Mouse (Mus musculus) right cerebral cortex, adult 2 months (tissue): Measurements from ENCODE around the gene Mettl27.
"Not testable (repeated sequence)": the region's sequence is repeated elsewhere in the genome, so short reads cannot be mapped to it uniquely, and the experiment has no call there.

Experiments used
- DNase-seq, 2 experiments: peaks; one replicate each; pipeline ENCODE4 v3.0.0; 2021 to 2022; ENCODE audit warnings: low spot score in 2 of 2

Gene Mettl27

DNA sequence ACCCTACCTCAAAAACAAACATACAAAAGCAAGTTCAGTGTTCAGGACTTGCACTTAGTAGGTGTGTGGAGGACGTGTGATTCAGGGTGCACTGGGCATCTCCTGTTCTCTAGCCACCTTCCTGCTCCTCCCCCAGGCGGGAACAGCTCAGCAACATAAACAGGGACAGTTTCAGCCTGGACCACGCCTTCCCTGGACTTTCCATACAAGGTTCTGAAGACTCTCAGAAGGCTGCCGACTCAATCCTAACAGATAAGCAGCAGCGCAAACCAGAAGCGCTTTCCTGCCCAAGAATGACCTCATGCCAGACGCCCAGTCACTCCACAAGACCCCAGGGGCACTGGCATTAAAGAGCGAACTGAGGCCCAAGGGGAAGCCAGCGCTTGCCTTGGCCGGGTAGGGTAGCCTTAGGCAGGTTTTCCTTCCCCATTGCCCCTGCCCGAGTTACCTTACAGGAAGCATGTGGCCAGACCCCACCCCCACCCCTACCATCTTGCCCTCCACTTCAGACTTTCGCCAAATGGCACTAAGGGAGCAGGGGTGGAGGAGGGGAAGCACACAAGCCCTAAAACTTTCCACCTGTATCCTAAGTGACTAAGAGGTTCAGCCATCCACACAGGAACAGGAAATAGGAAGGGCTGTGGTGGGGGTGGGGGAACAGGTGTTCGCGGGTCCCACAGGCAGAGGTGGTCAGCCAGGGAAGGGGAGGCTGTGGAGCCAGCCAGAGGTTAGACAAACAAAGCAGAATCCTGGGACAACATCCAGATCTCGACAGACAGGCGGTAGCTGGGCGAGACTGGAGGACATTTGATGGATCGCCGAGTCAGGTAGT lies 19.1 kb downstream of the Mettl27 start:
- no peak for DNase-seq

DNA sequence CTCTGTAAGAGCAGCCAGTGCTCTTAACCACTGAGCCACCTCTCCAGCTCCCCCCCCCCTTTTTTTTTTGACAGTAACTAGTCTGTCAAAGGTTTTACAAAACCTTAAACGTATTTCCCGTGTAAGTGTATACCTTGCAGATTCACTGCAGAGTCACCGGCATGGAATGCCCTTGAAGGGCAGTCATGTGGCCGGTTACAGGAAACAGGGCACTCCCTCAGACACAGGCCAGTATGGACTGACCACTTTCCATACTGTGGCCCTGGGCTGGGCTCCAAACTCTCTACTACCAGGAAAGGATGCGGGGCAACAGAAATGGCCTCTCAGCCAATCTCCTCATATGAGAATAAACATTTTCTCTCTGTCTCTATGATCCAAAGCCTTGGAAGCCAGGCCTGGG lies 23.3 kb downstream of the Mettl27 start:
- DNase-seq: no peak

- peak; percentile 13 to 30 for DNase-seq
Measured at GRCm38 (mm10) chr5:134959114-134959513, 26.9 kb downstream of the Mettl27 start.

DNA sequence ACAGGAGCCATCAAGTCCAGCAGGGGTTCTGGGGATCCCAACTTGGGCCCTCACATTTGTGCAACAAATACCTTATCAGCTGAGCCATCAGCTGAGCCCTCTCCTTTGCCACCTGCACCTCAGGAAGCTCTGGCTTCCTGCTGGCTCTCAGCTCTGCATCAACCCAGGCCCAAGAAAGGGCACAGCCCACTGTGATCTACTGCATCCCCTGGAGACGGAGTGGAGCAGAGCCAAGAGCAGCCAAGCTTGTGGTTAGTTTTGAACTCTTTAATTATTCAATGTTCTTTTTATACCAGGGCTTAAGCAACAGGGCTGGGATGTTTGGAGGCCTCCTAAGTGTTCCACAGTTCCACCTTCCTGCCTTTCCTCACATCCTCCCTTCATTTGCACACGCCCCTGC lies 28.3 kb downstream of the Mettl27 start:
- DNase-seq: no peak

DNA sequence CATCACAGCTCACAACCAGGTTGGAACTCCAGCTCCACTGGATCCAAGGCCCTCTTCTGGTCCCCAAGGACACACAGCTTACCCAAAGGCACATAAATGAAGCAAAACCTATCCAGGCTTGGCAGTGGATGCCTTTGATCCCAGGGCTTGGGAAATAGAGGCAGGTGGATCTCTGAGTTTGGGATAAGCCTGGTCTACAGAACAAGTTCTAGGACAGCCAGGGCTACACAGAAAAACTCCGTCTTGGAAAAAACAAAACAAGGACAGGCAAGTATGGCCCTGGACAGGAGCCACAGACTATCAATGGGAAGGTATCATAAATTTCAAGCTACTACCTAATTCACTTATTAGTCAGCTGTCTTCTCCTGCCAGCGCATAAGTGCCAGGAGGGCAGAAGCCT lies 29.4 kb downstream of the Mettl27 start:
- DNase-seq: no peak

- no peak for DNase-seq
Measured at GRCm38 (mm10) chr5:134963546-134963945, 31.4 kb downstream of the Mettl27 start.

- not testable (repeated sequence) for DNase-seq
Measured at GRCm38 (mm10) chr5:134964655-134965054, 32.5 kb downstream of the Mettl27 start.

GRCm38 (mm10) chr5:134965473-134965851 lies 33.3 kb downstream of the Mettl27 start:
- DNase-seq: peak; percentile 79

DNA sequence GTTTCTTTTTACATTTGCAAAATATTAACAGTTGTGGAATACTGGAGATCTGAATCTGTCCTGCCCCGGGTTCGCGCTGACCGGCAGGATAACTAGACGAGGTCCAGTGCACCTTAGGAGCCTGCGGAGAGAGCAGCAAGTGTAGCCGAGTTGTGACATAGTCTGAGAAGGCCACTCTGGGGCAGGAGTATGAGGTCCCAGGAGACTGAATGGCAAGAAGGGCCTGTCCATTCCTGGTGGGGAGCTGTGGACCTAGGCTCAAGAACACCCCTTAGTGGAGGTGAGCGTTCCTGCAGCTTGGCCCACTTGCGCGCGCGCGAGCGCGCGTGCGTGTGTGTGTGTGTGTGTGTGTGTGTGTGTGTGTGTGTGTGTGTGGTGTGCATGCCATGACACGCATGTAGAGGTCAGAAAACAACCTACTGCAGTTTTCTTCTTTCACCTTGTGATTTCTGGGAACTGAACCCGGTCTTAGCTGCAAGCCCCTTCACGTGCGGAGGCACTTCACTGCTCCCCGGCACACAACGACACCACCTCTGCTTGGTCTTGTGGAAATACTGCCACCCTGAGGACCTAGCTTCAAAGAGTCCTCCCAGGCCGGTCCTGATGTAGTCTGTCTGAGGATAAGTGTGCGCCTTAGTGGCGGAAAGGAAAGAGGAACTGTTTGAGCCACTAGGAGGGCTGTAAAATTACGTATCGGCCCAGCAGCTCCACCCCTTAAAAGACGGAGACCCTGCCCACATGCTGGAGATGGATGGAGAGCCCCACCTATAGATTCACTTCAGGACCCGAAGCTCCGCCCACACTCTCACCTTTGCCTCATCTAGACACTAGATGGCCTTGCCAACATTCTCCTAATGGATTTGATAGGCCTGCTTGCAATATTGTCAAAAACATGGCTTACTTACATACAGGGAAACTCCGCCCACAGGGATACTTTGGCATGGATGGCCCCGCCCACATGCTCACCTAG lies 34.0 kb downstream of the Mettl27 start:
- DNase-seq: no peak

GRCm38 (mm10) chr5:134967164-134967944 lies 35.2 kb downstream of the Mettl27 start:
- no peak for DNase-seq

- no peak for DNase-seq
Measured at GRCm38 (mm10) chr5:134970671-134971070, 38.5 kb downstream of the Mettl27 start.

DNA sequence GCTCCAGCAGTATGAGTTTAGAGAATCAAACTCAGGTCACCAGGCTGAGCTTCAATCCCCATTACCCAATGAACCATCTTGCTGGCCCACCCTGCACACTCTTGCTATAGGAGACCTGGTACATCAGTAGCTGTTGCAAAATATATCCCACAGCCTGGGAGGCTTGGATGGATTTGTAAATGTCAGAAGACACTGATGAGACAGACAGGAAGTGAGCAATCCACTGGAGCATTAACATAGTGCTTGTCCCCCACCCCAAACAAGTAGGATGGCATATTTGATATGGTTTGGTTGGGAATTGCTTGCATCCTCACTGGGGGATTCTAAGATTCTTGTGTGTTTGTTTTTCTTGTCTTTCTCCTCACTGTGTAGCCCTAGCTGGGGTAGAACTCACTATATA lies 40.9 kb downstream of the Mettl27 start:
- DNase-seq: no peak

GRCm38 (mm10) chr5:134973526-134973925 lies 41.4 kb downstream of the Mettl27 start:
- no peak for DNase-seq

DNA sequence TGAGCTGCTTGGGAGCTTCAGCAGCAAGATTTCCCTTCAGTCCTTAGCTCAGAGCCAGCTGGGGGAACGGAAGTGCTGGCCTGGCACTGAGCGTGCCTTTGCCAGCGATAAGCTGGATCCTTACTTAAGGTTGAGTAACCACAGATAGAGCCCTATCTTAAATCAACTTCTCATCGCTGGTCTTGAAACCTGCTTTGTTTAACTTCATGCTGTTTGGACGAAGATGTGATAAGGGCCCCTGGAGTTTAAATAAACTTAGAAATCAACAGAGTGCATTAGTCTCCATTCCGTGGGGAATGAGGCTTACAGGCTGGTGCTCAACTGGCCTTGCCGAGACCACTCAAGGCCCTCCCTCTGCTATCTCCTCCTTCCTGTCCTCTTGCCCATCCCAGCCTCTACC lies 42.1 kb downstream of the Mettl27 start:
- no peak for DNase-seq

DNA sequence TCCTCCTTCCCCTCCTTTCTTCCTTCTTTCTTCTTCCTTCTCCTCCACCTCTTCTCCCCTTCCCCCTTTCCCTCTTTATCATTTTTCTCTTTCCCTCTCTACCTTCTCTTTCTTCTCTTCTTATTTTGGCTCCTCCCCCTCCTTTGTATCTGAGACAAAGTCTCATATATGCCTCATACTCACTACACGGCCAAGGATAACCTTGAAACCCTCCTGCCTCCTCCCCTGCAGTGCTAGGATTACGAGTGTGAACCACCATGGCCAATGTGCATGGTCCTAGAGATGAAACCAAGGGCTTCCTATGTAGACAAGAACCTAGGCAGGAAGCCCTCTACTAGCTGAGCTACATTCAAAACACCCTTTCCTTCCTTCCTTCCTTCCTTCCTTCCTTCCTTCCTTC lies 42.8 kb downstream of the Mettl27 start:
- DNase-seq: no peak

DNA sequence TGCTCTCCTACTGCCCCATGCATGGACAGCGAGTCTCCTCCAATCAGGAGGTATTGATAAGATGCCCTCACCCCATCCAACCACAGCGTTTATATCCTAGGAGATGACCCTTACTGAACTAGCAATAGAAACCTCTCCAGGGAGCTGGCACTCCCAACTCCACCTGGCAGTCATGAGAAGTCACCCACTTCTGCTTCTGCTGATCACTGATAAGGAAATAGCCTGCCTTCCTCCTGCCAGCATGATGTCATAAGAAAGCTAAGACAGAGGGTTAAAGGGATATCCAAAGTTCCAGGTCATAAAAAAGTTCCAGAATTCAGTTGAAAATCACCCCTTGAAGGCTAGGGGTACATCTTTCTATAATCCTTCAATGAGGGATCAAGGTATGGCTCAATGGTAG lies 44.0 kb downstream of the Mettl27 start:
- no peak for DNase-seq

DNA sequence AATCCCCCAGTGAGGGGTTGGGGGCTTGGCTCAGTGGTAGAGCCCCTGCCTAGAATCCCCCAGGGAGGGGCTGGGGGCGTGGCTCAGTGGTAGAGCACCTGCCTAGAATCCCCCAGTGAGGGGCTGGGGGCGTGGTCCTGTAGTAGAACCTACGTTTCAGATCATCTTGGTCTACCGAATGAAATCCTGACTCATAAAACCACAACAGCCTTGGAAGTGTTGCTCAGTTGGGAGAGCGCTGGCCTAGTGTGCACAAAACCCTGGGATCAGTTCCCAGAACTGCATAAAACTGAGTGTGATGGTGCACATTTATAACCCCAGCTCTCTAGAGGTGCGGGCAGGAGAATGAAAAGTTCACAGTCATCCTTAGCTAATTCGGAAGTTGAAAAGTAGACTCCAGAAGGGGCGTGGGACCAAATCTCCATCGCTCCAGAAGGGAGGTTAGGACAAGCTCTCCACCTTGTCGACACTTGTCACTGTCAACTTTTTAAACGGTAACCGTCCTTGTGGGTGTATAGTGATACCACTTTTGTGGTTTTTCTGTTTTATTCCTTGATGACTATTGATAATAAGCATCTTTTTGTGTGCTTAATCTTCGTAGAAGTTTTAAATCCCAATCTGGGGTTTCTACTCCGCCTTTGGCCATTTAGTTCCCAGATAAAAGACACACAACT lies 44.5 kb downstream of the Mettl27 start:
- no peak for DNase-seq

DNA sequence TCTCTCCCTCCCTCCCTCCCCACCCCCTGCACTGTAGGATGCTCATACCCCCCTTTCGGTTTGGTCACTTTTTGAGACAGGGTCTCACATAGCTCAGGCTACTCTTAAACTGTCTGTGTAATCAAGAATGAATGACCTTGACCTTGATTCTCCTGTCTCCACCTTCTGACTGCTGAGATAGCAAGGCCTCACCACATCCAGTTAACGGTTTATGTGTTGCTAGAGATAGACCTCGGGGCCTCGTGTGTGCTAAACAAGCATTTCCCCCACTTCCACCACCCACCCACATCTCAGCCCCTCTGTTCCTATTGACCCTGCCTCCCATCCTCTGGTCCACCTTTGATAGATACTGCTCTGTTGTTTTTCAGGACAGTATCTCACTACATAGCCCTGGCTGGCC lies 45.7 kb downstream of the Mettl27 start:
- no peak for DNase-seq

DNA sequence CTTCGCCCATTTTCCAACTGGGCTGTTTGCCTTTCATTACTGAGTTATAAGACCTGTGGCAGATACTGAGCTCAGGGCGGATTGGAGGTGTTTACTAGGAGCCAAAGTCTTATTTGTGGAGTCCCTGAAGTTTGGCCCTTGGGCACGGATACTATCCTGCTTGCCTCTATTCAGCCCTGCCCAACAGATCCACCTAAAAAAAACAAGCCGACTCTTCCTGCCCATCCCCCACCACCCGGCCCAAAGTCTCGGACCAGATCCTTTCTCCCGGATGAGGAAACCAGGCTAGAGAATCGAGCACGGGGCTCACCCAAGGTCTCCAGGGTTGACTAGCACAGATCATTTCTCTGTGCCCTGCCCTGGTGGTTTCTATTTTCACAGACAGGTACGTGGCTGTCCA lies 49.0 kb downstream of the Mettl27 start:
- no peak for DNase-seq

DNA sequence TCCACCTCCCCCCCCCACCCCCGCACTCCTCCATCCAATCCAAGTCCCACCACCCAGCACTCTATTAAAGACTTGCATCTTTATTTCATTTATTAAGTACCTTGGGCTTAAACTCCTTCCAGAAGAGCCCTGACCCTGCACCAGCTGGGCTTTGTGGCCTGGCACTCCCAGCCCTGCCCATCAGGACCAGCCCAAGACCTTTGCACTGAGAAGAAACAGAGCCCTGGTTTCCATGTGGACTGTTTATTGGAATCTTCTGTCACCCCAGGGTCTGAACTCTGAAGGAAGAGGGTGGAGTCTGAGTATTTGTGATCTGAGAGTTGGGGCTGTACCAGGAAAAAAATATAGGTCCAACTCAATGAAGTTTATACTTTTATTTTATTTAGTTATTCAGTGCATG lies 50.9 kb downstream of the Mettl27 start:
- DNase-seq: no peak

GRCm38 (mm10) chr5:134983771-134984170 lies 51.6 kb downstream of the Mettl27 start:
- DNase-seq: no peak
